Mouse (Mus musculus): ENCODE results near the gene Gm10320. TPM values are rescaled to one million over a fixed set of nuclear protein-coding genes. Genes with fewer than 3 reads are reported as not detected.
A peak's percentile ranks its signal among the peaks of the same experiment; 100 is the strongest.

Gene Gm10320
- polyA plus RNA-seq, 2 experiments: 1.6 to 2.3 TPM

- no peak for DNase-seq (ENCODE audit: low spot score)
- Histone ChIP-seq H3K27me3 (ENCODE audit: control insufficient read depth, insufficient read depth, low read length) (peaks cover 85% of the 10 kb centered on the region), H3K9ac (ENCODE audit: low read depth, low read length, severe bottlenecking) (0 out of 2 replicates have a peak overlapping the region, but pooled peaks have one; percentile 18), H3K4me2 (replicated peaks; ENCODE audit: low read depth, low read length, severe bottlenecking) (peak overlapping the region; percentile 73), H3K4me3 (replicated peaks; ENCODE audit: low read length) (peak overlapping the region; percentile 39), H3K4me1 (ENCODE audit: control insufficient read depth, insufficient read depth, low read length) (peaks cover 15% of the 10 kb centered on the region), H3K27ac (replicated peaks; ENCODE audit: low read depth, low read length) (no peak overlapping the region), H3K36me3 (ENCODE audit: control insufficient read depth, insufficient read depth, low read length) (no peaks in the 10 kb centered on the region), H3K9me3 (ENCODE audit: control insufficient read depth, low read length) (no peaks in the 10 kb centered on the region)
- TF ChIP-seq POLR2A (IDR thresholded peaks at IDR 0.05; ENCODE audit: borderline replicate concordance, extremely low read depth, insufficient read depth, insufficient read length): no peak
- 0% methylated on average over 26 of the region's 27 CpGs for WGBS
- ATAC-seq (ENCODE audit: low FRiP score, low read depth): no peak
Observed at GRCm38 (mm10) chr13:98504181-98504660, 12.4 kb upstream of the Gm10320 start.

GRCm38 (mm10) chr13:98503601-98504000 lies 11.8 kb upstream of the Gm10320 start:
- peak overlapping the region; percentile 73 for H3K4me2 ChIP-seq (replicated peaks; ENCODE audit: low read depth, low read length, severe bottlenecking)
- H3K4me3 ChIP-seq (replicated peaks; ENCODE audit: low read length): peak overlapping the region; percentile 39; the same call in 1 of the 2 replicates
- peaks cover 91% of the 10 kb centered on the region for H3K27me3 ChIP-seq (ENCODE audit: control insufficient read depth, insufficient read depth, low read length)
- H3K27ac ChIP-seq (replicated peaks; ENCODE audit: low read depth, low read length): no peak overlapping the region
- ATAC-seq (ENCODE audit: low FRiP score, low read depth) (no peak), DNase-seq (ENCODE audit: low spot score) (no peak)
- H3K36me3 ChIP-seq (ENCODE audit: control insufficient read depth, insufficient read depth, low read length): no peaks in the 10 kb centered on the region
- WGBS: 2% methylated on average over 8 of the region's 8 CpGs
- H3K4me1 ChIP-seq (ENCODE audit: control insufficient read depth, insufficient read depth, low read length): peaks cover 15% of the 10 kb centered on the region
- TF ChIP-seq POLR2A (IDR thresholded peaks at IDR 0.05; ENCODE audit: borderline replicate concordance, extremely low read depth, insufficient read depth, insufficient read length): no peak
- H3K9ac ChIP-seq (ENCODE audit: low read depth, low read length, severe bottlenecking): no peak overlapping the region
- H3K9me3 ChIP-seq (ENCODE audit: control insufficient read depth, low read length): no peaks in the 10 kb centered on the region

GRCm38 (mm10) chr13:98502813-98503341 lies 11.1 kb upstream of the Gm10320 start:
- Histone ChIP-seq H3K4me3 (replicated peaks; ENCODE audit: low read length) (peak overlapping the region; percentile 20), H3K4me2 (replicated peaks; ENCODE audit: low read depth, low read length, severe bottlenecking) (peak overlapping the region; percentile 35), H3K9ac (ENCODE audit: low read depth, low read length, severe bottlenecking) (no peak overlapping the region), H3K27ac (replicated peaks; ENCODE audit: low read depth, low read length) (no peak overlapping the region), H3K27me3 (ENCODE audit: control insufficient read depth, insufficient read depth, low read length) (peaks cover 95% of the 10 kb centered on the region), H3K9me3 (ENCODE audit: control insufficient read depth, low read length) (no peaks in the 10 kb centered on the region), H3K4me1 (ENCODE audit: control insufficient read depth, insufficient read depth, low read length) (peaks cover 15% of the 10 kb centered on the region), H3K36me3 (ENCODE audit: control insufficient read depth, insufficient read depth, low read length) (no peaks in the 10 kb centered on the region)
- no peak for ATAC-seq (ENCODE audit: low FRiP score, low read depth)
- no peak for DNase-seq (ENCODE audit: low spot score)
- no peak for TF ChIP-seq POLR2A (IDR thresholded peaks at IDR 0.05; ENCODE audit: borderline replicate concordance, extremely low read depth, insufficient read depth, insufficient read length)
- 1% methylated on average over 27 of the region's 27 CpGs for WGBS

GRCm38 (mm10) chr13:98502236-98502812 lies 10.5 kb upstream of the Gm10320 start:
- ATAC-seq (ENCODE audit: low FRiP score, low read depth): no peak
- WGBS: 2% methylated on average over 16 of the region's 16 CpGs
- Histone ChIP-seq H3K4me3 (replicated peaks; ENCODE audit: low read length) (peak overlapping the region; percentile 20; the same call in 1 of the 2 replicates), H3K9me3 (ENCODE audit: control insufficient read depth, low read length) (no peaks in the 10 kb centered on the region), H3K4me1 (ENCODE audit: control insufficient read depth, insufficient read depth, low read length) (peaks cover 15% of the 10 kb centered on the region), H3K27ac (replicated peaks; ENCODE audit: low read depth, low read length) (no peak overlapping the region), H3K4me2 (replicated peaks; ENCODE audit: low read depth, low read length, severe bottlenecking) (peak overlapping the region; percentile 35; the same call in 1 of the 2 replicates), H3K36me3 (ENCODE audit: control insufficient read depth, insufficient read depth, low read length) (no peaks in the 10 kb centered on the region), H3K9ac (ENCODE audit: low read depth, low read length, severe bottlenecking) (no peak overlapping the region), H3K27me3 (ENCODE audit: control insufficient read depth, insufficient read depth, low read length) (peaks cover 92% of the 10 kb centered on the region)
- DNase-seq (ENCODE audit: low spot score): no peak
- no peak for TF ChIP-seq POLR2A (IDR thresholded peaks at IDR 0.05; ENCODE audit: borderline replicate concordance, extremely low read depth, insufficient read depth, insufficient read length)

- H3K9ac ChIP-seq (ENCODE audit: low read depth, low read length, severe bottlenecking): no peak overlapping the region
- H3K9me3 ChIP-seq (ENCODE audit: control insufficient read depth, low read length): no peaks in the 10 kb centered on the region
- H3K4me3 ChIP-seq (replicated peaks; ENCODE audit: low read length): no peak overlapping the region
- no peak for DNase-seq (ENCODE audit: low spot score)
- no peak overlapping the region for H3K4me2 ChIP-seq (replicated peaks; ENCODE audit: low read depth, low read length, severe bottlenecking)
- no peaks in the 10 kb centered on the region for H3K36me3 ChIP-seq (ENCODE audit: control insufficient read depth, insufficient read depth, low read length)
- H3K27ac ChIP-seq (replicated peaks; ENCODE audit: low read depth, low read length): no peak overlapping the region
- no peak for TF ChIP-seq POLR2A (IDR thresholded peaks at IDR 0.05; ENCODE audit: borderline replicate concordance, extremely low read depth, insufficient read depth, insufficient read length)
- H3K4me1 ChIP-seq (ENCODE audit: control insufficient read depth, insufficient read depth, low read length): peaks cover 19% of the 10 kb centered on the region
- H3K27me3 ChIP-seq (ENCODE audit: control insufficient read depth, insufficient read depth, low read length): peaks cover 84% of the 10 kb centered on the region
- WGBS: 9% methylated on average over 6 of the region's 6 CpGs
- no peak for ATAC-seq (ENCODE audit: low FRiP score, low read depth)
Observed at GRCm38 (mm10) chr13:98501321-98501720, 9.5 kb upstream of the Gm10320 start.

Measured in limb, embryonic 14.5 days (tissue).